Mouse (Mus musculus) thymus, postnatal 4 days (tissue): ENCODE data around the gene Spg7.
"Not testable (repeated sequence)": the region's sequence is repeated elsewhere in the genome, so short reads cannot be mapped to it uniquely, and the experiment has no call there.

Experiments used
- DNase-seq: peaks from one replicate; pipeline ENCODE4 v3.0.0; 2021

Spg7 gene

GRCm38 (mm10) chr8:123062721-123063120, at the start of gene Spg7:
Gene Spg7 (plus strand): TSS chr8:123062942.
- DNase-seq, result no peak

GRCm38 (mm10) chr8:123014429-123014828, 48.3 kb upstream of the Spg7 start:
- DNase-seq, result no peak

- no peak for DNase-seq
Measured at GRCm38 (mm10) chr8:123015074-123015473, 47.7 kb upstream of the Spg7 start.

DNA sequence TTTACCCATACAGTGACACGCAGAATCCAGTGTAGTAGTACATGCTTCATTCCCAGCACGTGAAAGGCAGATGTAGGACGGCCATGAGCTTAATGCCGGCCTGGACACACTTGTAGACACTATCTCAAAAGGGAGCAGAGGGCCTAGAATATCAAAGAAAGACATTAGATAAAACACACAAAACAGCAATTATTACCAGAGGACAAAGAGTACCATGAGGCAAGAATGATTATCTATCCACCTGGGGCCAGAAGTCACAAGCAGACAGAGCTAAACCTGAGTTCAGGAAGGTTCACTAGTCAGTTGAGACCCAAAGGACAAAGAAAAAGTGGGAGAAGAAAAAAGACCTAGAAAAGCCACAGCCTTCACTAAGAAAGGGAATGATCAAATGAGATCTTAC, 45.6 kb upstream of the Spg7 start:
- DNase-seq, result no peak

- no peak for DNase-seq
Measured at GRCm38 (mm10) chr8:123018484-123019164, 44.1 kb upstream of the Spg7 start.

GRCm38 (mm10) chr8:123020084-123020483, 42.7 kb upstream of the Spg7 start:
- DNase-seq, result no peak

- no peak for DNase-seq
Measured at GRCm38 (mm10) chr8:123020859-123021258, 41.9 kb upstream of the Spg7 start.

- no peak for DNase-seq
Measured at GRCm38 (mm10) chr8:123021259-123021658, 41.5 kb upstream of the Spg7 start.

- DNase-seq, result no peak
Measured at GRCm38 (mm10) chr8:123022727-123023126, 40.0 kb upstream of the Spg7 start.

GRCm38 (mm10) chr8:123024226-123024625, 38.5 kb upstream of the Spg7 start:
- DNase-seq, result no peak

GRCm38 (mm10) chr8:123025951-123026351, 36.8 kb upstream of the Spg7 start:
- DNase-seq, result no peak

- DNase-seq, result no peak
Measured at GRCm38 (mm10) chr8:123027786-123028185, 35.0 kb upstream of the Spg7 start.

- not testable (repeated sequence) for DNase-seq
Measured at GRCm38 (mm10) chr8:123030091-123030490, 32.7 kb upstream of the Spg7 start.

DNA sequence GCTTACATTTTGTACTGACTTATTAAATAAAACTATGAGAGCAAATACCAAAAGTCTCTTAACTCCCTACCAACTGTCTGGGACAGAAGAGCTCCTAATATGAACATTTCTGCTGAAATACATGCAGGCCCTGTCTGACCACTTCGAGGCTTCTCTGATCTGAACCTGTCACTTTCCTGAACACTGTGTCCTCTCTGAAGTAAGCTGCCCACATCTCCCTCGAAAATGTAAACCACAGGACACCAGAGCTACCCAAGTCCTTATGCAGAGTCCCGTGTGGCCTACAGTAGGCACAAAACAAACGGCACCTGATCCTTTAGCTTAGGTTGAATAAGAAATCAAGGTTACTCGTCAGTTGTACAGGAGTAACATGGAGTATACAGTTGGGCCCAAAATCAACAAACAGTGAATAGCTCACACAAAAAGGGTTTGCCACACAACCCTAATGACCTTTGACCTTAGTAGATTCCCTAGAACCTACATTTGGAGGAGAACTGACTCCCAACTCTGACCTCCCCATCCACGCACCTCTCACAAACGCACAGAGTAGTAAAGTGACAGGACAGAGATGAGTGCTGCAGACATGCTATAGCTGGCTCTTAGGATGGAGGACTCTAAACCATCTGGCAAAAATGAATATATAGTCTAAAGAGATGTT, 31.3 kb upstream of the Spg7 start:
- no peak for DNase-seq

- DNase-seq, result no peak
Measured at GRCm38 (mm10) chr8:123032730-123033129, 30.0 kb upstream of the Spg7 start.

GRCm38 (mm10) chr8:123033431-123033830, 29.3 kb upstream of the Spg7 start:
- DNase-seq, result no peak

DNA sequence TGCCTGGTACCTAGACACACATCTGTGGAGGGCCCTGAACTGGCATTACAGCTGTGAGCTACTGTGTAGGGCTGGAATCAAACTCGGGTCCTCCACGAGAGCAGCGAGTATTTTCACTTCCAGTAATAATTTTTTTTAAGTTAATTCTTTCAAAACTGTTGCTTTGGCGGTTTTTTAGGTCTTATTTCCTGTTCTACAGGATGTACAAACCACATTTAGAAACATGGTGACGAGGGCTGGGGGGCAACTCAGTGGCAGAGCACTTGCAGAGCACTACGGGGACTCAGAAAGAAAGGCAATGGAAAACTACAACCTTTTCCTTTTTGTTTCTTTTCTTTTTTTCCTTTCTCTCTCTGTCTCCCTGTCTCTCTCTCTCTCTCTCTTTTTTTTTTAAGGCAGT, 28.6 kb upstream of the Spg7 start:
- DNase-seq, result peak; percentile 73

GRCm38 (mm10) chr8:123036956-123037355, 25.8 kb upstream of the Spg7 start:
- DNase-seq, result peak; percentile 62

- peak; percentile 28 for DNase-seq
Measured at GRCm38 (mm10) chr8:123037487-123037886, 25.3 kb upstream of the Spg7 start.

DNA sequence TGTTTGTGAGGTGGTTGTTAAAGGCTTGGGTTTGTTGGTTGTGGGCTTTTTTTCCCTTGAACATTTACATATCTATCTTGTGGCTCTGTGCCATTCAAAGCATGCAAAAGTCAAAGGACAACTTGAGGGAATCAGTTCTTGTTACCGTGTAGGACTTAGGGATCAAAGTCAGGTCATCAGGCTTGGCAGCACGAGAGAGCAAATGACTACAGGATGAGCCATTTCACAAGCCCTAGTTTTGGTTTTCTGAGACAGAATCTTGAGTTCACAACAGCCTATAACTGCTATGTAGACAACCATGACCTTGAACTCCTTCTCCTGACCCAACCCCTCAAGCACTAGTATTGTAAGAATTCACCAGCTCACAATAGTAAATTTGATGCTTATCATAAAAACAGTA, 24.4 kb upstream of the Spg7 start:
- DNase-seq, result no peak

DNA sequence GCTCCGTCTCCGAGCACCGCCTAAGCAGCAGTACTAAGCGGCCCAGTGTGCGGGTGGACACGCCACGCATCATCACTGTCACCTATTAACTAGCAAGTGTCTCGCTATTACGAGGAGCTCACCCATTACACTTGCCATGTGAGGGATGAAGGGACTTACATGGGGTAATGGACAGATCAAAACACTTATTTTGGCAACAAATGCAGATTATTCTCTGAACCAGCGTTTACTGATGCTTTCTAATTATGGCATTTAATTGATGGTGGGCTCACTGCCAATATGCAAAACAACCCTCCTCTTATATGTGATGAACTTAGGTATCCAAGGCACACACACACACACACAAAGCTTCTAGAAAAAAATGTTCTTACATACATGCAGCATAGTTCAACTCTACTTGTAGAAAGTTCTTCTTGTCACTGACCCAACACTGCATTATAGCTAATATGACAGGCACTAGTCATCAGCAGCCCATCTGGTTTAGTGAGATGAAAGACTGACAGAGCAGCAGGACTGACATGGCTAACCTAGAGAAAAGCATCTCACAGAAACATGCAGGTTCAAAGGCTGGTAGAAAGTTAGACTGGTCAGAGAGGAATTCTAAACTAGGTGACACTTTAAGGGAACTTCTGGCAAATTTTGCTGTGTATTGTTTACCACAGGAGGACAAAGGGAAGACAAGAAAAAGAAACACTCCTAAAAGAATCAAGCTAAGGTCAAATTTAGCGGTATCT, 23.2 kb upstream of the Spg7 start:
- peak; percentile 11 for DNase-seq

DNA sequence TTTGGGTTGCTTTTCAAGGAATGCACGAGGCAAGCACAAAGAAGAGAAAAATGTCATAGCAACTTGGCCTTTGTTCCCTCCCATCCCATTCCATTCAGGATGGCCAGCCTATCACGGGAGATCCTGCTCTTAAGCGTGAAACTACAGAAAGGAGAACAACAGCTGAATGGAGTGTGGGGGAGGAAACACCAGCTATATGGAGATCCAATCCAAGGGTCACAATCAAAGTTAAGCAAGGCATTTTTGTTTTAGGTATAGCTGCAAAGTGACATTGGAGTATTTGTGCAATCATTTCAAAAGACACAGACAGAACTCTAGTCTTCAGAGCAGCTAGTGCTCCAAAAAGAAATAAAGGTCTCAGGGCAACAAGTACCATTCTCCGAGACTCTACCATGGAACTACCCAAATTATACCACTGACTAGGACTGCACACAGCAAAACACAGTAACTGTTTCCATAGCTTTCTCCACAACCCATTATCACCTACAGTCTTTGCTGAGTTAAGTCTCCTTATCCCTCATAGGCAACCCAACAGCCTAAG, 22.6 kb upstream of the Spg7 start:
- DNase-seq, result peak; percentile 12

GRCm38 (mm10) chr8:123041008-123041773, 21.6 kb upstream of the Spg7 start:
- peak; percentile 76 for DNase-seq
